Mouse (Mus musculus) midbrain, embryonic 15.5 days (tissue): ENCODE data around the gene Gm17584. TPM values are rescaled to one million over a fixed set of nuclear protein-coding genes. Genes with fewer than 3 reads are reported as not detected.
"Not testable (repeated sequence)": the region's sequence is repeated elsewhere in the genome, so short reads cannot be mapped to it uniquely, and the experiment has no call there.

Source experiments
- ATAC-seq: fragments of 200-750 bp; cut with Nextera tagmentation; replicated peaks from 2 replicates; pipeline ENCODE4 v1.8.0; 2017; ENCODE audit warnings: moderate TSS enrichment
- H3K27ac ChIP-seq: fragments of 300-500 bp; sonication (generic); 2 replicates; pipeline ENCODE4 v1.5.1; 2015; ENCODE audit warnings: mild to moderate bottlenecking, inconsistent platforms
- H3K27me3 ChIP-seq: fragments of 300-500 bp; sonication (generic); replicated peaks from 2 replicates; pipeline ENCODE4 v1.6.1; 2015; ENCODE audit warnings: inconsistent platforms
- H3K36me3 ChIP-seq: fragments of 300-500 bp; sonication (generic); replicated peaks from 2 replicates; pipeline ENCODE4 v1.6.1; 2015; ENCODE audit warnings: inconsistent platforms
- H3K4me1 ChIP-seq: fragments of 300-500 bp; sonication (generic); 2 replicates; pipeline ENCODE4 v1.6.1; 2015; ENCODE audit warnings: inconsistent platforms
- H3K4me2 ChIP-seq: fragments of 300-500 bp; sonication (generic); 2 replicates; pipeline ENCODE4 v1.6.1; 2015; ENCODE audit warnings: inconsistent platforms, mild to moderate bottlenecking, moderate library complexity
- H3K4me3 ChIP-seq: fragments of 300-500 bp; sonication (generic); 2 replicates; pipeline ENCODE4 v1.5.1; 2015; ENCODE audit warnings: mild to moderate bottlenecking, inconsistent platforms
- H3K9ac ChIP-seq: fragments of 300-500 bp; sonication (generic); 2 replicates; pipeline ENCODE4 v1.6.1; 2015; ENCODE audit warnings: mild to moderate bottlenecking, inconsistent platforms
- H3K9me3 ChIP-seq: fragments of 300-500 bp; sonication (generic); 2 replicates; pipeline ENCODE4 v1.6.1; 2016; ENCODE audit warnings: inconsistent platforms
- WGBS: fragments of 180-500 bp; shearing (Covaris S2); methylation state at CpG from one replicate; pipeline ENCODE4 v1.1.7; 2015; ENCODE audit warnings: mixed read lengths; 5-methylcytosine and 5-hydroxymethylcytosine counted together
- polyA plus RNA-seq: library from polyadenylated mRNA; unstranded; fragments of >200 nt; fragmentation: Nextera tagmentation; extraction: Ambion mirVana; gene quantifications from 2 replicates; pipeline ENCODE4 v1.2.1, GENCODE M21; 2015

Gm17584 gene
- not detected in 2 replicates for polyA plus RNA-seq

DNA sequence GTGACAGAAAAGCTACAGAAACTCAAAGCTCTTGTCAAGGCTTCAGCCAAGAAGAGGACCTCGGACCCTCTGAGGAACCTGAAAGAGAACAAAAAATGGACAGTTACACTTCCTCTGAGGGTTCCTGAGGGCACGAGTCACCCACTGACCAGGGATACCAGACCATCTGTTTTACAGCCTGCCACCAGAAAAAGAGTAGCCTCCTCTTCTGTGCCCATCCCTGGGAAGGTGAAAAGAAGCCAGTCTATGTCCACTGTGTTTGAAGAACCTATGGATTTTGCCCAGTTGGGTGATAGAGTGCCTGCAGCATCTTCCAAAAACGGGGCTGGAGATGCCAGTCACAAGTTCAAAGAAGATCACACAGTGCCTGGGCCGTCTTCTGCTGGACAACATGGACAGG lies at the start of gene Gm17584:
TSS of gene Gm17584 (plus strand) at position 301 of the 400 bp plus-strand sequence.
- H3K4me1 ChIP-seq, H3K9me3 ChIP-seq, H3K4me3 ChIP-seq, H3K27ac ChIP-seq, ATAC-seq, H3K4me2 ChIP-seq, H3K36me3 ChIP-seq, H3K27me3 ChIP-seq, H3K9ac ChIP-seq: not testable (repeated sequence)
- WGBS: no CpG with 5 or more reads among the region's 4 CpGs

Other genes starting within 250 kb of the Gm17584 start
- not detected in 2 replicates for gene Gm17469, start 129.3 kb downstream of the Gm17584 start, polyA plus RNA-seq